Mouse (Mus musculus) intestine, postnatal 0 days (tissue): ENCODE measurements around the gene Hnrnpa3. TPM values are rescaled to one million over a fixed set of nuclear protein-coding genes. Genes with fewer than 3 reads are reported as not detected.
A peak's percentile ranks its signal among the peaks of the same experiment; 100 is the strongest.
"Not testable (repeated sequence)": the region's sequence is repeated elsewhere in the genome, so short reads cannot be mapped to it uniquely, and the experiment has no call there.

Experiments
- ATAC-seq: fragments of 200-750 bp; cut with Nextera tagmentation; 2 replicates; pipeline ENCODE4 v1.8.0; 2017; ENCODE audit warnings: mild to moderate bottlenecking, moderate TSS enrichment, moderate library complexity
- H3K27ac ChIP-seq: fragments of 300-500 bp; sonication (generic); 2 replicates; pipeline ENCODE4 v1.5.1; 2014; ENCODE audit warnings: mild to moderate bottlenecking, low read depth, low read length, moderate library complexity
- H3K27me3 ChIP-seq: fragments of 300-500 bp; sonication (generic); replicated peaks from 2 replicates; pipeline ENCODE4 v1.6.1; 2014; ENCODE audit warnings: low read length, mixed read lengths; ENCODE audit not compliant: control insufficient read depth, insufficient read depth
- H3K36me3 ChIP-seq: fragments of 300-500 bp; sonication (generic); 2 replicates; pipeline ENCODE4 v1.6.1; 2014; ENCODE audit warnings: mild to moderate bottlenecking, moderate library complexity; ENCODE audit not compliant: control insufficient read depth, insufficient read depth
- H3K4me1 ChIP-seq: fragments of 300-500 bp; sonication (generic); replicated peaks from 2 replicates; pipeline ENCODE4 v1.6.1; 2014; ENCODE audit warnings: antibody characterized with exemption, low read length, mixed read lengths; ENCODE audit not compliant: control insufficient read depth, insufficient read depth
- H3K4me2 ChIP-seq: fragments of 300-500 bp; sonication (generic); replicated peaks from 2 replicates; pipeline ENCODE4 v1.6.1; 2014; ENCODE audit warnings: low read depth, mild to moderate bottlenecking, moderate library complexity
- H3K4me3 ChIP-seq: fragments of 300-500 bp; sonication (generic); 2 replicates; pipeline ENCODE4 v1.5.1; 2014; ENCODE audit warnings: low read depth, low read length
- H3K9ac ChIP-seq: fragments of 300-500 bp; sonication (generic); 2 replicates; pipeline ENCODE4 v1.6.1; 2014; ENCODE audit warnings: mild to moderate bottlenecking, low read depth, low read length
- H3K9me3 ChIP-seq: fragments of 300-500 bp; sonication (generic); 2 replicates; pipeline ENCODE4 v1.6.1; 2016; ENCODE audit warnings: mixed run types; ENCODE audit not compliant: control insufficient read depth
- CTCF ChIP-seq: sonication (generic); IDR thresholded peaks from 2 replicates; pipeline ENCODE4 v1.5.1; 2016; ENCODE audit warnings: low read depth, mild to moderate bottlenecking, control low read depth, antibody characterized with exemption, moderate library complexity
- WGBS: fragments of 180-500 bp; shearing (Covaris S2); extraction: QIAGEN DNeasy Blood & Tissue Kit; methylation state at CpG from one replicate; pipeline ENCODE4 v1.1.7; 2014; 5-methylcytosine and 5-hydroxymethylcytosine counted together
- polyA plus RNA-seq: library from polyadenylated mRNA; unstranded; fragments of >200 nt; fragmentation: Nextera tagmentation; extraction: Ambion mirVana; gene quantifications from 2 replicates; pipeline ENCODE4 v1.2.1, GENCODE M21; 2015

Gene Hnrnpa3
- polyA plus RNA-seq, 1 experiment from 2014 or later = 149 TPM

DNA sequence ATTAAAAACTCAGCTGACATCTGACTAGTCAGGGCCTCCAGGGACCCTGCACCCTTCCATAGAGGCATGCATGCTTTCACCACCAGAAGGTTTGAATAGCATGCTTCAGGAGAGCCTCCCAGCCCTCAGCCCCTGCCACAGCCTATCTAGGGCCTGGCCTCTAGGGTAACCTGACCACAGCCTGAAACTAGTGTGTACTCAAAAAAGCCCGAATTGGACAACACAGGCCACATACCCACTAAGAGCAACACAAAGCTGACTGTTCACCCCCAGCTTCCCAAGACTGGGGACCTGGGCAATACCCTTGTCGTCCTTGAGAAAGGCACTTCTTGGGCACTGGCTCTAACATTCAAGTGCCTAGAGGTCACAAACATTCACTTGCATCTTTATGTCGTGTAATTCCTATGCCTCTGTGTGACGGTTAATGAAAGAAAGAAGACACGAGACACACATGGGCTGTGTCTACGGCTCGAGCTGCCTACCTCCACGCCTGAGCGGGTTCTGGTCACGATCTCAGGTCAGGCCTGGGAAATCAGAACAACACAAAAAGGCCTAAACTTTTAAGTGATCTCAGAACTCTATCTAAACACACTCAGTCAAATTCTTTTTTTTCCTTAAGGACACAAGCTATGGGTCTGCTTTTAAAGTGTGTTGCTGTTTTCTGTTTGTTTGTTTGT lies 30.6 kb downstream of the Hnrnpa3 start:
- Histone ChIP-seq H3K4me3 (no peak overlapping the region), H3K27me3 (no peaks in the 10 kb centered on the region), H3K9ac (no peak overlapping the region), H3K9me3 (no peaks in the 10 kb centered on the region), H3K4me1 (peaks cover 7% of the 10 kb centered on the region), H3K4me2 (no peak overlapping the region), H3K36me3 (peaks cover 14% of the 10 kb centered on the region; the same call in 1 of the 2 replicates), H3K27ac (no peak overlapping the region)
- TF ChIP-seq CTCF = no peak
- ATAC-seq = no peak
- WGBS = 76% methylated on average over 10 of the region's 10 CpGs

DNA sequence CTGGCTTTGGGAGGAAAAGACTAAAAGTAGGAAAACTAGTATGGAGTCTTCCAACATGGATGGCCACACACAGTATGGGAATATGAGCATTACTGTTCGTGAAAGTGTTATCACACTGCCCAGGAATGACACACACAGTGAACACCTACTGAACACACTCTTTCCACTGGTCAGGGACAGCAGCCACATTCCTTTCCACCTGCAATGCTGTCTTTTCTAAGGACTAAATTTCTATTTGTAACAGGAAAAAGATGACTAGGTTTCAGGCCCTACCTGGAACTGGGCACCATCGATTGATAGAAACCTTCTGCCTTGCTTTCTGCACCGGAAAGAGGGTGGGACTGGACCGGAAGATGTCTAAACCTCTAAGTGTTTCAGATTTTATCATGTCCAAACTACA lies 31.6 kb downstream of the Hnrnpa3 start:
- Histone ChIP-seq H3K4me1 (peaks cover 11% of the 10 kb centered on the region), H3K9me3 (no peaks in the 10 kb centered on the region), H3K27me3 (no peaks in the 10 kb centered on the region), H3K9ac (no peak overlapping the region), H3K36me3 (peaks cover 14% of the 10 kb centered on the region; the same call in 1 of the 2 replicates), H3K4me2 (no peak overlapping the region), H3K4me3 (no peak overlapping the region), H3K27ac (no peak overlapping the region)
- no peak for TF ChIP-seq CTCF
- WGBS = 84% methylated on average over 4 of the region's 4 CpGs
- no peak for ATAC-seq

DNA sequence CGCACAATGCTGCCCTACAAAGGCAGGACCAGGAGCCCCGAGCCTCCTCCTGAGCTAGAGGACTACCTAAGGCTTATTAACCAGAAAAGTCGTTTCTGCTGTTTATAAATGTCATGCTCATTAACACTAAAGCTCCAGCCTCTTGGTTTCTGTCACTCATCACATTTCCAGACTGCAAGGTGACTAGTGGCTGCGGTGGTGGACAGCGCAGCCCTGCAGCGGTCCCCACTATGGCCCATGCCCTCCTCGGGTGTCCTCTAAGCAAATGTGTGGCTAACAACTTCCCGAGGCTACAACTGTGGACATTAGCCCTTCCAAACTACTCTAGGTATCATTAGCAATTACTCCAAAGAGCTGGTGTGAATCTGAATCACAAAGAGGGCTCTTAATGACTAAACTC lies 32.3 kb downstream of the Hnrnpa3 start:
- 73% methylated on average over 8 of the region's 8 CpGs for WGBS
- Histone ChIP-seq H3K9me3 (no peaks in the 10 kb centered on the region), H3K4me1 (peaks cover 16% of the 10 kb centered on the region), H3K36me3 (peaks cover 14% of the 10 kb centered on the region; the same call in 1 of the 2 replicates), H3K9ac (no peak overlapping the region), H3K27me3 (no peaks in the 10 kb centered on the region), H3K4me2 (no peak overlapping the region), H3K27ac (no peak overlapping the region), H3K4me3 (no peak overlapping the region)
- ATAC-seq = no peak
- TF ChIP-seq CTCF = no peak

DNA sequence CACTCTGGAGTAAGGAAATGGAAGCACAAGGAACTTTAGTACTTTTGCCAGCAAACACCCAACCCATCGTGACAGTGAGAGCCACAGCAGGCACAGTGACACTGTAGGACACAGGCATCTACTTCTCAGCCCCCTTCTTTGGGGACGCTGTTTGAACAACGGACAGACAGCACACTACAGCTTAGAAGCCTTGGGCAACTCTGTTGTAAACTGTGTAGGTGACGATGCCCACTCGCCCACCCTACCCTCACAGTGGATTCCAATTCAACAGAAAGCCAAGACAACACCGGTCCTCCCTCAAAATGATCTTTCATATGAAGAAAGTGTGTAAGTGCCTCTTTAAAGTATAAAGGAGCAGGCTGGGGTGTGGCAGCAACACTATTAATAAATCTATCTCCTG lies 33.3 kb downstream of the Hnrnpa3 start:
- H3K4me3 ChIP-seq = no peak overlapping the region
- peak overlapping the region; percentile 8; the same call in 1 of the 2 replicates for H3K27ac ChIP-seq
- ATAC-seq = no peak
- 84% methylated on average over 6 of the region's 6 CpGs for WGBS
- no peaks in the 10 kb centered on the region for H3K9me3 ChIP-seq
- no peak overlapping the region for H3K4me2 ChIP-seq
- H3K4me1 ChIP-seq = peaks cover 21% of the 10 kb centered on the region
- H3K9ac ChIP-seq = no peak overlapping the region
- H3K27me3 ChIP-seq = no peaks in the 10 kb centered on the region
- no peak for TF ChIP-seq CTCF
- peaks cover 14% of the 10 kb centered on the region; the same call in 1 of the 2 replicates for H3K36me3 ChIP-seq

DNA sequence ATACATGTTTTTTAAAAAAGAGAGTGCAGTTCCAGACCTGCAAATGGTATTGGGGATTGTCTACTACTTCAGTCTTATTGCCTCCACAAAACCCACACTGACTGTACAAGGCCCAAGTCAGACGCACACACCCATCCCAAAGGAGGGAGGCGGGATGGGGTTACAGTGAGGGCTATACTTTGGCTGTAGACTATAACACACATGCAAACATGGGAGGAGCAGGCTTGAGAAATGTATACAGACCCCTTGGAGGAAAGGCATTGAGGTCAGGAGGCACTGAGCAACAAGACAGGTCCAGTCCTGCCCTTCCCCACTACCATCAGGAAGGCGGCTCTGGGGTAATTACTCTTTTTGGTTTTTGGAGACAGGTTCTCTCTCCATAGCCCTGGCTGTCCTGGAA lies 35.9 kb downstream of the Hnrnpa3 start:
- not testable (repeated sequence) for H3K27ac ChIP-seq

DNA sequence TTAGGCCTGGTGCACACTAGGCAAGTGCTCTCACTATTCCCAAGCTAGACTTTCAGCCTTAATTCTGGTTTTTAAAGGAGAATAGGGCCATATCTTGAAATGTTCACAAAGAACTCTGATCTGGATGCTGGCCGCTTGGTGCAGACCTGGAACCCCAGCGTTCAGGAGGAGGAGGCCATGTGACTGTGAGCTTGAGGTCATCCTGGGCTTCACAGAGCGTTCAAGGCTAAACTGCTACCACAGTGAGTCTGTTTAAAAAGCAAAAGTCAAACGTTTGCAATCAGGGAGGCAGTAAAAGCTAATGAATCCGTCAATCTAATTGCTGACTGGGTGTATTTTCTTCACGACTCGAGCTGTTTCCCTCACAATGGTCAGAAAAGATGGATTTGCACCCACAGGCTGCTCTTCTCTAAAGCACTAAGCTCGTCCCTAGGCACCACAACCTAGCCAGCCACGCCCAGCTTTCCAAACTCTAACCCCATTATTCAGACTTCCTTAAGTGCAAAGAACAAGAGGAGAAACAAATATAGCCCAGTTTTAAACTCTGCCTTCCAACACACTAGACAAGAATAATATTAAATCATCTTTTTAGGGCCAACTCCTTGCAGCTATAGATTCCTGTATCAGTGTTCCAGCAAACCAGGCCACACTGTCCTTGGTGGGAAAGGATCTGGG lies 36.8 kb downstream of the Hnrnpa3 start:
- Histone ChIP-seq H3K9me3 (no peaks in the 10 kb centered on the region), H3K4me2 (peak overlapping the region; percentile 52), H3K36me3 (peaks cover 3% of the 10 kb centered on the region; the same call in 1 of the 2 replicates), H3K9ac (no peak overlapping the region), H3K4me3 (no peak overlapping the region), H3K27ac (peak overlapping the region; percentile 35; the same call in 1 of the 2 replicates), H3K4me1 (peaks cover 26% of the 10 kb centered on the region), H3K27me3 (no peaks in the 10 kb centered on the region)
- no peak for ATAC-seq
- no peak for TF ChIP-seq CTCF
- 24% methylated on average over 9 of the region's 9 CpGs for WGBS

More for the DNA sequence above, 35.9 kb downstream of the Hnrnpa3 start:
- not testable (repeated sequence) for H3K9ac ChIP-seq, H3K4me2 ChIP-seq, H3K27me3 ChIP-seq, H3K36me3 ChIP-seq, H3K4me3 ChIP-seq, H3K9me3 ChIP-seq, ATAC-seq
- peaks cover 26% of the 10 kb centered on the region for H3K4me1 ChIP-seq
- WGBS = 62% methylated on average over 3 of the region's 3 CpGs
